Mouse (Mus musculus): ENCODE measurements at regions not wholly inside any gene's neighbourhood (a gene's known extent, or its start where the extent isn't known, plus 50 kb on each side); places are given as distances from the start of the nearest gene placed in this dataset.

DNA sequence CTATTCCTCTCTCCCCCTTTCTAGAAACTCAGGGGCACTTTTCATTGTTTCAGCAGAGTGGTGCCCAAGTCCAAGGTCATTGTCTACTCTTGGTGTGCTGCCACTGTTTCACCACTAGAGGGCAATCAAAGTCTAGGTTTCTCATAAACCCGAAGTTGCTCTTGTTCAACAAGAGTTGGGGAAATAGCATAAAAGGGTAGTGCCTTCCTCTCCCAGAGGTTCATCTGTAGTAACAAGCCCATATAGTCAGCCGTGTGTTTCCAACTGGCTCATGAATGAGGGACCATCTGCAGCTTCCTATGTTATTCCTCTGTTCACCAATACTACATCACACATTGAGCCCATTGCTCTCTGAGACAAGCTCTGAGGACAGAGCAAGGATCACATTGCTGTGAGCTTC lies 292.4 kb upstream of the Nrsn1 start:
- H3K27me3 ChIP-seq = no peaks in the 10 kb centered on the region

DNA sequence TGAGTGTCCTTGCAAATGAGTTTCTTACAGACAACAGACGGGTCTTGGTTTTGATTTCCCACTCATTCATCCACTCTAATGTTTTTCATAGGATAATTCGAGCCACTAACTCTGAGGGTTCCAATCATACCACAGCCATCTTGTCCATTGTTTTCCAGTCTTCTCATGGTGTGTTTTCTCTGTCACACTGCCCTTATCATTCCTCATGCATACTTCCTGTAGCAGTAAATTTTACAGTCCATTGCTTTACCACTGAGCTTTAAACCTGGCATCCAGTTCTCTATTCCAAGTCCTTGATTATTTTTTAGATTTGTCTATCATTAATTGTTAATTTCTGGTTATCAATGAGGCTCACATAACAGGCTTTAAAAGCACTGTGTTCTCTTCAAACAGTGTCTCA lies 290.0 kb upstream of the Nrsn1 start:
- no peaks in the 10 kb centered on the region for H3K27me3 ChIP-seq
- no peaks in the 10 kb centered on the region for H3K4me1 ChIP-seq (replicated peaks)
- no peaks in the 10 kb centered on the region for H3K36me3 ChIP-seq
- no peak overlapping the region for H3K4me3 ChIP-seq (replicated peaks)
- no peak for DNase-seq
- no peak overlapping the region for H3K4me2 ChIP-seq
- H3K9ac ChIP-seq = no peak overlapping the region
- no peak for ATAC-seq (ENCODE audit: low read depth)
- H3K27ac ChIP-seq = no peak overlapping the region
- 25% methylated on average over 2 of the region's 2 CpGs for WGBS (ENCODE audit: insufficient replicate concordance)
- H3K9me3 ChIP-seq (replicated peaks) = no peaks in the 10 kb centered on the region

More for the DNA sequence above, 292.4 kb upstream of the Nrsn1 start:
- no peak for ATAC-seq (ENCODE audit: low read depth)
- Histone ChIP-seq H3K4me2 (no peak overlapping the region), H3K4me1 (replicated peaks) (no peaks in the 10 kb centered on the region), H3K36me3 (no peaks in the 10 kb centered on the region), H3K9ac (no peak overlapping the region), H3K4me3 (replicated peaks) (no peak overlapping the region), H3K9me3 (replicated peaks) (no peaks in the 10 kb centered on the region), H3K27ac (no peak overlapping the region)
- 4% methylated on average over 2 of the region's 2 CpGs for WGBS (ENCODE audit: insufficient replicate concordance)
- no peak for DNase-seq

DNA sequence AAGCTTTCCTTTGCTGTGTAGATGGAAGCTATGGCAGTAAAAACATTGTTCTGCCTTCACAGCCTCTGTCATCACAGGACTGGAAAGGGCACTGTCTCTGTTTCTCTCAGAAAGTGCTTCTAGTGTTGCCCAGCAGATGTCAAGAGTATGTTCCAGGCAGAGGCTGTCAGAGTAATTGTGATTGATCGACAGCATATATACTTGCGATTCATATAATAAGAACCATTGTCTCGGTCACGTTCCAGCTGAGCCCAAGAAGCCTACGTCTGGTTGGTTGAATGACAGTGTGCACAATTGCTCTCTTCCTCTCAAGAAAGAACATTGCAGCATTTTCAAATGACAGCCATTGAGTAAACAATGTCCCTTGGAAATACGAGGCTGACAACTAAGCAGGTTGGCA lies 284.7 kb upstream of the Nrsn1 start:
- Histone ChIP-seq H3K27ac (no peak overlapping the region), H3K9me3 (replicated peaks) (no peaks in the 10 kb centered on the region)
- WGBS (ENCODE audit: insufficient replicate concordance) = 70% methylated on average over 6 of the region's 6 CpGs

DNA sequence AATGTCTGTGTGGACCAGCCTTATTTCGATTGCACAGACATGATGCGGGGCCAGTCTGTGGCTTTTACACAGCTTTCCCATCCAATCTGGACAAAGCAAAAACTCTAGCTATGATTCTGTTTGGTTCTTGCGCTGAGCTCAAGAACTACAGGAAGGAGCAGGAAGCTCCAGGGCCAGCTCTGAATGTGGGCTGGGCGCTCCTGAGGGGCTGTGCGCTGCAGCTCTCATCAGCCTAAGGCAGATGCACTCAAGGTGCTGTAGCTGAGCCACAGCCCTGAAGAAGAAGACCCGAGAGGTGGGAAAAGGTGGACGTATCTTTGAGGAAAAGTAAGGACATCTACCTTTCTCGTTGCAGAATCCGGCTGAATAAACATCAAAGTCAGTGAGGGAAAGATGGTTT lies 278.2 kb upstream of the Nrsn1 start:
- Histone ChIP-seq H3K9me3 (replicated peaks) (no peaks in the 10 kb centered on the region), H3K27ac (no peak overlapping the region), H3K27me3 (no peaks in the 10 kb centered on the region), H3K9ac (no peak overlapping the region), H3K36me3 (no peaks in the 10 kb centered on the region), H3K4me2 (no peak overlapping the region), H3K4me1 (replicated peaks) (no peaks in the 10 kb centered on the region), H3K4me3 (replicated peaks) (no peak overlapping the region)
- WGBS (ENCODE audit: insufficient replicate concordance) = 72% methylated on average over 9 of the region's 9 CpGs
- DNase-seq (no peak), ATAC-seq (ENCODE audit: low read depth) (no peak)

More for the DNA sequence above, 284.7 kb upstream of the Nrsn1 start:
- Histone ChIP-seq H3K4me2 (no peak overlapping the region), H3K4me3 (replicated peaks) (no peak overlapping the region), H3K4me1 (replicated peaks) (no peaks in the 10 kb centered on the region), H3K27me3 (no peaks in the 10 kb centered on the region), H3K9ac (no peak overlapping the region), H3K36me3 (no peaks in the 10 kb centered on the region)
- DNase-seq (no peak), ATAC-seq (ENCODE audit: low read depth) (no peak)

DNA sequence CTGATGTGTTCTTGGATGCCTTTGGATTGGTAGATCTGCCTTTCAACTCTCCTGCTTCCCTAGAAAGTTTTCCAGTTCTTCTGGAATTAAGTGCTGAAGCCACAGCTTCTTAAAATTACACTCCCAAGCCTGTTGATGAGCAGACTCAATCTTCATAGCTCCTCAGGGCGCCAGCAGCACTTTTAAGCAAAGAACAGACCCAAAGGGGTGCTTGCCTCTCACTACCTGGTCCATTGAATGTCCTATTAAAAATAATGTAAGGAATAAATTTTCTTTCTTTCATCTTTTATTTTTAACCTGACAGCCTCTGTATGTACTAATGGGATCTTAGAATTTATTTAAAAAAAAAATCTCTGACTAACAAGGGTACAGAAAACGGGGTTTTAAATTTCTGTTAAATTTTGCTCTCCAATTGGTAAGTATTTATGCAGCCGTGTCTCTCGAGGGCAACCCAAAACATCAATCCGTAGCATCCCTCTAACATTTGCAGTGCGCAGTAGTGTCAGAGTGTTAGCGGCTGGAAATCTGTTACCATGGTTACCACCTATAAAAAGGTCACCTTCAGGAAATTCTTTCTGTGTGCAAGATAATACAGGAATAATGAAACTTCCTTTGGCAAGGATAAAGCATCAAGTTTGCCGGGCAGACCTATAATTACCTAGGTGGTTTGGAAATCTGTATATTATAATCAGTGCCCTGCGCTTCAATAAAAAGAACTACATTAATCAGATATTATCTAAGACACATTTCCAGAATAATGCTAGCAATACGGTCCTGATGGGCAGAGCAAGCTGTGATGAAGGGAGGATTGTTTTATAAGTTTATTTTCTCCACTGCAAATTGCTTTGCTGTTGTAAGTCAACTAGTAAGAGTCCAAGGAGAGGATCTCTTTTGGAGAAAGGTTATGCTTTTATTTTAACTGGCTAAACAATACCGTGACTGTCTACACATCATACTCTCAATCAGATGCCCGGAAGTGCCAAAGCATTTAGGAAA lies 277.1 kb upstream of the Nrsn1 start:
- ATAC-seq (ENCODE audit: low read depth) (no peak), DNase-seq (no peak)
- WGBS (ENCODE audit: insufficient replicate concordance) = 65% methylated on average over 12 of the region's 12 CpGs
- no peak overlapping the region for H3K27ac ChIP-seq
- no peak overlapping the region for H3K9ac ChIP-seq
- H3K36me3 ChIP-seq = no peaks in the 10 kb centered on the region
- H3K27me3 ChIP-seq = no peaks in the 10 kb centered on the region
- no peak overlapping the region for H3K4me3 ChIP-seq (replicated peaks)
- H3K9me3 ChIP-seq (replicated peaks) = no peaks in the 10 kb centered on the region
- H3K4me1 ChIP-seq (replicated peaks) = no peaks in the 10 kb centered on the region
- H3K4me2 ChIP-seq = no peak overlapping the region

DNA sequence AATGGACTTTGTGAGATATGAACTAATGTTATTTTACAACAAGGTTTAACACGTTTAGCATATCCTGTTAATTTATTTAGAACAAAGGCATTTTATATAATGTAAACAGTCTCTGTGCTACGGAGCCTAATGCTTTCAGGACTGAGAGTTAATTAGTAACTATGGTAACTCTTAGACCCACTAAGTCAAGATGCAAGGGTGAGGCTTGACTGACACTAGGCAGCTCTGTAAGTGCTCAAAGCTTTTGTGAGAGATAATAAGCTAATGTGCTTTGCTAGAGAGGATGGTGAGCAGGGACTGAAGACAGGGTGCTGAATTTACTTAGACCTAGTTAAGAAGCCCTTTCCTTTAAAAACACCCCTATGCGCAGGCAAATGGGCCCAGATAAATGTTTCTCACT lies 253.8 kb upstream of the Nrsn1 start:
- no peaks in the 10 kb centered on the region for H3K36me3 ChIP-seq
- WGBS (ENCODE audit: insufficient replicate concordance) = 42% methylated on average over 3 of the region's 3 CpGs
- no peak overlapping the region for H3K27ac ChIP-seq
- H3K4me3 ChIP-seq (replicated peaks) = no peak overlapping the region
- no peak overlapping the region for H3K9ac ChIP-seq
- no peak for DNase-seq
- no peak overlapping the region for H3K4me2 ChIP-seq
- peaks cover 3% of the 10 kb centered on the region; the same call in 1 of the 2 replicates for H3K9me3 ChIP-seq (replicated peaks)
- no peak for ATAC-seq (ENCODE audit: low read depth)
- H3K4me1 ChIP-seq (replicated peaks) = no peaks in the 10 kb centered on the region
- H3K27me3 ChIP-seq = no peaks in the 10 kb centered on the region

DNA sequence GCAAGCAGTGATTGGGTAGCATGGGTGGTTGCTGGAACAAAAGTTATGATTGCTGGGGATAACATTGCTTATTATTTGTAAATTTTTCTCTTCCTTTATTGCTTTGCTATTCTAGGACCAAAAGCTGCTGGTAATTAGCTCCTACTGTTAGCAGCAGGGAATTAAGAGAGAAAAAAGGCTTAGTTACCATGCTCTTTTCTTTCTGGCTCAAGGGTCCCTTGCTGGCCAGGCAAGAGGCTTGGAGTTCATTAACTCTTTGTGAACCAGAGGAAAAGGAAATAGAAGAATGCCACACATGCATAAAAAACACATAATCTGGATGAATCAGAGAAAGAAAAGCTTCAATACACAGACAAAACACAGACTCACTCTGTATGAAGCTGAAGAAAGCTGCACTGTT lies 237.1 kb upstream of the Nrsn1 start:
- DNase-seq = no peak
- H3K4me1 ChIP-seq (replicated peaks) = no peaks in the 10 kb centered on the region
- no peak overlapping the region for H3K9ac ChIP-seq
- no peak overlapping the region for H3K27ac ChIP-seq
- ATAC-seq (ENCODE audit: low read depth) = no peak
- H3K27me3 ChIP-seq = no peaks in the 10 kb centered on the region
- H3K9me3 ChIP-seq (replicated peaks) = no peaks in the 10 kb centered on the region
- H3K36me3 ChIP-seq = no peaks in the 10 kb centered on the region
- no peak overlapping the region for H3K4me3 ChIP-seq (replicated peaks)
- H3K4me2 ChIP-seq = no peak overlapping the region

DNA sequence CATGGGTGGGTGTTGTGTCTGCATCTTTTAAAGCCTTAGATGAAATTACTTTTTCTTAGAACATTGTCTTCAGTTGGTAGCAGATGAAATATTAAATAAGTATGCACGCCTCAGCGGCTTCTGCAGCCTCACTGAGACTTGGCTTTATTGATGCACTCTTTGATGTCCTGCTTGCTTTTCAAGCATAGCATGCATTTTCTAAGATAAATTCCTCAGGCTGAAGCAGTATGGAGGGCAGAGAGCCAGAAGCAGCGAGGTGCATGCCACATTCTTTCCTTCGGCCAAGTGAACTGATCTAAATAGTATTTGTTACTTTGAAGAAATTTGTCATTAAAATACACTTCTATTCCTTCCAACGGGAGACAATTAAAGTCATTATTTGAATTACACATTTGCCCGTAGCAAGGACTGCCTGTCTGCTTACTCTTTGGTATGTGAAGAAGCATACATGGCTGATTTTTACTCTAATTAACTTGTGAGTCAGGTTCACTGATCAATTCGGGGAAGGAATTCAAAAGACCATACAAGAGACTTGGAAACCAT lies 224.3 kb upstream of the Nrsn1 start:
- ATAC-seq (ENCODE audit: low read depth) (no peak), DNase-seq (no peak)
- Histone ChIP-seq H3K27ac (no peak overlapping the region), H3K36me3 (no peaks in the 10 kb centered on the region), H3K4me3 (replicated peaks) (no peak overlapping the region), H3K27me3 (no peaks in the 10 kb centered on the region), H3K4me2 (no peak overlapping the region), H3K9ac (no peak overlapping the region), H3K9me3 (replicated peaks) (no peaks in the 10 kb centered on the region), H3K4me1 (replicated peaks) (no peaks in the 10 kb centered on the region)
- 58% methylated on average over 7 of the region's 7 CpGs for WGBS (ENCODE audit: insufficient replicate concordance)

DNA sequence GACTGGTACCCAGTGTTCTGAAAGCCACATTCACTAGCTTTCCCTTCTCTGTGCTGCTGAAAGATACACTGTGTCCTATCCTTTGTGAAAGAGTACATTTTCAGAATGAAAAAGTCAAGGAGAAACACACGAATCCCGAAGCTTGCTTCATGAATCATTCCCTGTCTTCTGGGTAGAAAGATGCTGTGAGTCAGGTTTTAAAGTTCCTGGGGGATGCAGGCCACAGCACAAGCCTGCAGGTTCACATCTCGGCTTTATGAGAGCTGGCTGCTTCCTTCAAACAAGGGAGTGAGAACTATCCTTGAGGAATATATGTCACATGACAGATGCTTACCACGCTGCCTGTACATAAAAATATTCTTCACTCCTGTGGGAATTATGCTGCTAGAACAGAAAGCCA lies 219.7 kb upstream of the Nrsn1 start:
- ATAC-seq (ENCODE audit: low read depth) = no peak
- no peak overlapping the region for H3K4me3 ChIP-seq (replicated peaks)
- no peak for DNase-seq
- no peak overlapping the region for H3K4me2 ChIP-seq
- no peaks in the 10 kb centered on the region for H3K4me1 ChIP-seq (replicated peaks)
- no peaks in the 10 kb centered on the region for H3K36me3 ChIP-seq
- H3K27me3 ChIP-seq = no peaks in the 10 kb centered on the region
- H3K9me3 ChIP-seq (replicated peaks) = no peaks in the 10 kb centered on the region
- WGBS (ENCODE audit: insufficient replicate concordance) = 44% methylated on average over 4 of the region's 4 CpGs
- H3K27ac ChIP-seq = no peak overlapping the region
- no peak overlapping the region for H3K9ac ChIP-seq

DNA sequence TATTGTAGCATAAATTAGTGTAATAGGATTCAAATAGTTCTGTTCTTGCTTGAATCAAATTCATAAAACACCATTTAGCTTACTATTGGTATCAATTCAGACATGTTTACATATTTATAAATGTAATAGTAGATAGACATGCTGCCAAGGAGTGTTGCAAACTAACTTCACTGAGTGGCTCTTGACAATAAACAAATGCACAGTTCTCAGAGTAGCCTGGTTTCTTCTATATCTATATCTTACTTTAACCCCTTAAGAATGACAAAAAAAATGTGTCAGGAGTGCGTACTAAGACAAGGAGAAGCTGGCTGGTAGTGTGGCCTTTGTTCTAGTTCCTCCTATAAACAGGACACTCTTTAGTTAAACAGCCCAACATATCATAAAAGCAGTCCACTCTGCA lies 213.0 kb upstream of the Nrsn1 start:
- no peaks in the 10 kb centered on the region for H3K36me3 ChIP-seq
- DNase-seq (no peak), ATAC-seq (ENCODE audit: low read depth) (no peak)
- no peaks in the 10 kb centered on the region for H3K4me1 ChIP-seq (replicated peaks)
- H3K9ac ChIP-seq = no peak overlapping the region
- 56% methylated on average over 1 of the region's 1 CpGs for WGBS (ENCODE audit: insufficient replicate concordance)
- H3K27me3 ChIP-seq = no peaks in the 10 kb centered on the region
- H3K27ac ChIP-seq = no peak overlapping the region
- no peaks in the 10 kb centered on the region for H3K9me3 ChIP-seq (replicated peaks)
- no peak overlapping the region for H3K4me3 ChIP-seq (replicated peaks)
- H3K4me2 ChIP-seq = no peak overlapping the region

DNA sequence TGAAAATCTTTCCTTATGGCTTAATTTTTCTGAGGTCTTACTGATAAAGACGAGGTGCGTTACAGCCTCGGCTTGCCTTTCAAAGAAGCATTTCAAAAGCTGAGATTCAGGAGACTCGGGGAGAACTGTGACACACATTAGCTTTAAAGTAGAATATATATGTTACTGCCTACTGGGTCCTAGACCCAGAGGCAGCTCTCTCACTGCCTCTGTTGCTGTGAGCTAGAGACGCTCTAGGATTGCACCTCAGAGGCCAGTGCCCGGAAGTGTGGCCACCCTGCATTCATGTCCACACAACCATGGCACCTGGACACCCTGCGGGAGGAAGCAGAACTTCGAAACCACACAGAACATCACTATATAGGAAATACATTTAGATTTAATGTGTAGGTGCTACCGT lies 181.6 kb upstream of the Nrsn1 start:
- Histone ChIP-seq H3K36me3 (no peaks in the 10 kb centered on the region), H3K4me3 (replicated peaks) (no peak overlapping the region), H3K4me1 (replicated peaks) (no peaks in the 10 kb centered on the region), H3K9ac (no peak overlapping the region), H3K27ac (no peak overlapping the region), H3K27me3 (no peaks in the 10 kb centered on the region), H3K9me3 (replicated peaks) (0 out of 2 replicates have a peak, but pooled peaks cover 2% of the 10 kb centered on the region), H3K4me2 (no peak overlapping the region)
- no peak for ATAC-seq (ENCODE audit: low read depth)
- 63% methylated on average over 9 of the region's 9 CpGs for WGBS (ENCODE audit: insufficient replicate concordance)
- DNase-seq = no peak

DNA sequence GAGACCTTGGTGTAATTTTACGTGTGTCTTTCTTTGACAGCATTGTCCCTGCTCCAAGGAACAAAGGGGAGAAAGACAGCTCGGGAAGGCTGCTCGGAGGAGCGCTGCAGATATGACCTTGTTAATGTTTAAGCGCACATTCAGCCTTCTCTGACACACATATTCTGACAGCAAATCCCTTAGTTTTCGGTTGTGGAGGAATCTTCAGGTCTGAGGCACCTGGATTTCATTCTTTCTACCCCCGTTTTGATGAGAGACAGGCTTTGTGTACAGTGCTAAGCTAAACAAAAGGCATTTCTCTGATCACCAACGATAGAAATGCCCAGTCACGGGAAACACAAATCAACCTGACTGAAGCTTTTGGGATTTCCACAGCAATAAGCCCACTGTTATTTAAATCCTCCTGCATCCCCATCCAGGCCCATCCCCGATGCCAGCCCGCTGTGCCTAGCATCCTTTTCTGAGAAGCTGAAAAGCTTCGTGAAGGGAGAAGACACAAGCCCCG lies 181.1 kb upstream of the Nrsn1 start:
- Histone ChIP-seq H3K9me3 (replicated peaks) (0 out of 2 replicates have a peak, but pooled peaks cover 2% of the 10 kb centered on the region), H3K4me3 (replicated peaks) (no peak overlapping the region), H3K4me2 (no peak overlapping the region), H3K36me3 (no peaks in the 10 kb centered on the region), H3K27ac (no peak overlapping the region), H3K4me1 (replicated peaks) (no peaks in the 10 kb centered on the region), H3K27me3 (no peaks in the 10 kb centered on the region), H3K9ac (no peak overlapping the region)
- WGBS (ENCODE audit: insufficient replicate concordance) = 45% methylated on average over 13 of the region's 13 CpGs
- no peak for DNase-seq
- ATAC-seq (ENCODE audit: low read depth) = no peak
